8 mouse cellular contexts compared by ENCODE assay signal in genomic region chr1:100180050-100180449, GRCm38 (mm10).
DNase-seq lines count a peak whose midpoint lies in the region; ATAC-seq lines count a peak whose summit lies in the region.

No protein-coding gene starts in this region.

- 83% methylated on average over 5 of the region's 5 CpGs for WGBS in heart, embryonic 16.5 days
- 79% methylated on average over 5 of the region's 5 CpGs for WGBS in limb, embryonic 13.5 days
- 94% methylated on average over 5 of the region's 5 CpGs for WGBS in neural tube, embryonic 11.5 days

- no peak overlapping the region for H3K27ac ChIP-seq in heart, embryonic 16.5 days (ENCODE audit: low read length)
- H3K27ac ChIP-seq in limb, embryonic 13.5 days = no peak overlapping the region
- no peak overlapping the region for H3K27ac ChIP-seq in neural tube, embryonic 11.5 days (ENCODE audit: low read depth, low read length)

- no peaks in the 10 kb centered on the region for H3K9me3 ChIP-seq in heart, embryonic 16.5 days (replicated peaks; ENCODE audit: control insufficient read depth, low read length)
- H3K9me3 ChIP-seq in limb, embryonic 13.5 days = no peaks in the 10 kb centered on the region; the same call in 1 of the 2 replicates
- no peaks in the 10 kb centered on the region for H3K9me3 ChIP-seq in neural tube, embryonic 11.5 days (ENCODE audit: control insufficient read depth, low read length)

- H3K4me3 ChIP-seq in heart, embryonic 16.5 days (ENCODE audit: low read length) = no peak overlapping the region
- no peak overlapping the region for H3K4me3 ChIP-seq in limb, embryonic 13.5 days
- no peak overlapping the region for H3K4me3 ChIP-seq in neural tube, embryonic 11.5 days (ENCODE audit: low read depth, low read length)

- H3K4me1 ChIP-seq in heart, embryonic 16.5 days (ENCODE audit: control insufficient read depth, insufficient read depth, low read length) = no peaks in the 10 kb centered on the region
- no peaks in the 10 kb centered on the region for H3K4me1 ChIP-seq in limb, embryonic 13.5 days
- no peaks in the 10 kb centered on the region for H3K4me1 ChIP-seq in neural tube, embryonic 11.5 days (ENCODE audit: control insufficient read depth, insufficient read depth, low read length)

- H3K9ac ChIP-seq in heart, embryonic 16.5 days (ENCODE audit: low read length) = no peak overlapping the region
- no peak overlapping the region for H3K9ac ChIP-seq in limb, embryonic 13.5 days
- no peak overlapping the region for H3K9ac ChIP-seq in neural tube, embryonic 11.5 days (ENCODE audit: low read length)

- ATAC-seq in CD4-positive, CD25-positive, alpha-beta regulatory T cell, adult 4 months = peak; percentile 96
- ATAC-seq in common myeloid progenitor, adult 5-6 weeks (replicated peaks; ENCODE audit: low read depth, poor library complexity, severe bottlenecking) = peak; percentile 79; the same call in 1 of the 2 replicates
- peak; percentile 98 for ATAC-seq in heart, embryonic 16.5 days (replicated peaks; ENCODE audit: extremely low read depth, insufficient read depth, low FRiP score)
- peak; percentile 97 for ATAC-seq in limb, embryonic 13.5 days (ENCODE audit: low FRiP score, low read depth)
- peak; percentile 97 for ATAC-seq in neural tube, embryonic 11.5 days (ENCODE audit: insufficient read depth, low FRiP score, low TSS enrichment)

- DNase-seq in heart, adult 8-10 months (ENCODE audit: low spot score) = peak; percentile 3
- DNase-seq in heart, adult 11 months = no peak
- peak; percentile 85 for DNase-seq in neural tube, embryonic 11.5 days (ENCODE audit: low spot score)
- DNase-seq in frontal cortex, postnatal 25 days (ENCODE audit: low spot score in 2 of 2) = no peak

- no peaks in the 10 kb centered on the region for H3K36me3 ChIP-seq in heart, embryonic 16.5 days (ENCODE audit: control insufficient read depth, insufficient read depth)
- no peaks in the 10 kb centered on the region for H3K36me3 ChIP-seq in limb, embryonic 13.5 days
- H3K36me3 ChIP-seq in neural tube, embryonic 11.5 days (ENCODE audit: control insufficient read depth, insufficient read depth, low read length) = no peaks in the 10 kb centered on the region

- H3K27me3 ChIP-seq in heart, embryonic 16.5 days (ENCODE audit: control insufficient read depth, insufficient read depth, low read length) = no peaks in the 10 kb centered on the region
- no peaks in the 10 kb centered on the region for H3K27me3 ChIP-seq in limb, embryonic 13.5 days
- H3K27me3 ChIP-seq in neural tube, embryonic 11.5 days (ENCODE audit: control insufficient read depth, insufficient read depth, low read length) = no peaks in the 10 kb centered on the region

- H3K4me2 ChIP-seq in heart, embryonic 16.5 days (ENCODE audit: low read depth, low read length) = no peak overlapping the region
- H3K4me2 ChIP-seq in limb, embryonic 13.5 days (replicated peaks) = no peak overlapping the region
- H3K4me2 ChIP-seq in neural tube, embryonic 11.5 days (ENCODE audit: low read depth) = no peak overlapping the region

Comparison
In these comparisons a context has a peak if more than half of its experiments do, and no peak if none do; other contexts are left out.
1. DNase-seq: peak in heart, adult 8-10 months (single experiment) and neural tube, embryonic 11.5 days (single experiment); none in heart, adult 11 months (single experiment) and frontal cortex, postnatal 25 days (0 of 2).
2. Peak in every context shown above with its lines, with median percentiles within 50 percentile points of each other: ATAC-seq.